Mouse (Mus musculus): ENCODE data around the gene Ltbp3. TPM values are rescaled to one million over a fixed set of nuclear protein-coding genes. Genes with fewer than 3 reads are reported as not detected.

Ltbp3 gene
- total and polyA plus RNA-seq, 3 experiments, result 0.51 TPM; not detected in 2

DNA sequence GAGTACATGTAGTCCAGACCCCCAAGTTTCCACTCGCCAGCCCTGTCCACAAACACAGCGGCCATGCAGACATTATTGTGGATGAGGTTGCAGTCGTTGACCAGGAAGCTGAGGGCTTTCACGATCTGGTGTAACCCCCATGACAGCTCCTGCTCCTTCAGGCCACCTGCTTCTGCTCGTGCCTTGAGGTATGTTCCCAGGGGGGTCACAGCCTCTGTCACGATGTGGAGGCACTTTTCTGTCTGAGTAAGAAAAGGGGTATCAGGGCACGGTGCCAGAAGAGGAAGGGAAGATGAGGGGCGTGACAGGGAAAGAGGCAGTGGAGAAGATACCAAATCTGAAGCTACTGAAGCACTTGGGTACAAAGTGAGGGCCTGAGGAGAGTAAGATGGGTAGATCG is 29.6 kb downstream of the Ltbp3 start:
- in situ Hi-C loops (cut with MboI; ENCODE audit: low pct_ligation_motif_present, low pct_unique_long_range_greater_than_20kb, low sequenced_read_pairs), result loop anchor here (5.0 kb wide), 1 partner anchor 63 kb away; no protein-coding TSS in a partner anchor
- H3K79me2 ChIP-seq (replicated peaks; ENCODE audit: control insufficient read depth, extremely low read depth, insufficient read depth, poor library complexity, severe bottlenecking), result peaks cover 13% of the 10 kb centered on the region

DNA sequence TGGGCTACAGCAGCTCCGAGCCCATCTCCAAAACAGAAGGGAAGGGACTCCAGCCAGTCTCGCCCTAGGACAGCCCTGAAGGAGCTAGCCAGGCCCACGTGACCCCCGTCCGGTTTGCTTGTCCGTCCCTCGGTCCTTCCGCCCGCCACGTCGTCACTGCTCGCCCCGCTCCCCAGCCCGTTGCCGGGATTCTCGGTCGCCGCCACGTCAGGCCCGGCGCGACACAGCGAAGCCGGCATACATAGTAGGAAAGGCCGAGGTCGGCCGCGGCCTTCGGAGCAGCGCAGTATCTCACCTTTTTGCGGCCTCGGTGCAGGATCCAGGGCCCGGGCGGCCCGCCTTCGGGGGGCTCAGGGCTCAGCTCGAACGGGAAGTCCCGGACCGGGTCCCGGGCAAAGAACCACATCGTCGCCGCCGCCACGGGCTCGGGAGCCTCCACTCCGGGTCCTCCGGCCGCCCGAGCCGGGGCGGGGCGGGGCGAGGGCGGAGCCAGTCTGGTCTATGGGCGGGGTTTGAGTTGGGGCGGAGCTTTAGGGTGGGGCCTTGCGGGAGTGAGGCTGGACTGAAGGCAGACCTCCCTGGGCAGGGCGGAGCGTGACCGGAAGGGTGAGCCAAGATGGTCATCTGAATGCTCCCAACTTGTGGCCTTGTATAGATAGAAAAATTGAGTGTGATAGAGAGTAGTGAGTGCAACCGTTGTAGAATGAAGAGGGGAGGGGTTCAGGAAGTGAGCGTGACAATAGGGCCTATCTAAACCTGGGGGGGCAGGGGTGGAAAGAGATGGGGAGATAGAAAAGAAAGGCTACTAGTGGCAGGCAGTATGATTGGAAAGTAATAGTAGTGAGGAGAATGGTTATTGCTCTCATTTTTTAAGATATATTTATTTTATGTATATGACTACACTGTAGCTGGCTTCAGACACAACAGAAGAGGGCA is 30.5 kb downstream of the Ltbp3 start, which contains the start of gene Scyl1:
Scyl1 (minus strand) TSS at position 495 of the 936 bp plus-strand sequence.
- Histone ChIP-seq H3K36me3 (replicated peaks in 1 of 2; ENCODE audit: control insufficient read depth in 1 of 2, insufficient read depth in 1 of 2, low read length in 1 of 2) (peaks cover 30 to 42% of the 10 kb centered on the region in 2 experiments), H3K4me1 (ENCODE audit: control insufficient read depth in 1 of 2, insufficient read depth in 2 of 2) (peaks cover 6 to 21% of the 10 kb centered on the region in 2 experiments), H3K4me2 (ENCODE audit: insufficient read depth, low read depth, poor library complexity, severe bottlenecking) (peak within 1 kb of the TSS; percentile 68), H3K27me3 (replicated peaks) (no peaks in the 10 kb centered on the region), H3K9me3 (replicated peaks; ENCODE audit: low read length) (peaks cover 4% of the 10 kb centered on the region), H3K4me3 (replicated peaks in 1 of 3; ENCODE audit: low read depth in 2 of 3, low read length in 2 of 3, poor library complexity in 1 of 3) (peak within 1 kb of the TSS; percentile 77 to 88 (median 85)), H3K79me2 (replicated peaks; ENCODE audit: control insufficient read depth, extremely low read depth, insufficient read depth, poor library complexity, severe bottlenecking) (peaks cover 13% of the 10 kb centered on the region), H3K27ac (ENCODE audit: insufficient read depth, low read depth) (peak within 1 kb of the TSS; percentile 12), H3K9ac (ENCODE audit: insufficient read depth, low read depth) (peak within 1 kb of the TSS; percentile 70)
- dilution Hi-C loops (cut with MboI; ENCODE audit: extremely low pct_ligation_motif_present, extremely low pct_unique_long_range_greater_than_20kb, low sequenced_read_pairs), result no loop called here
- in situ Hi-C loops (cut with MboI; ENCODE audit: low pct_ligation_motif_present, low pct_unique_long_range_greater_than_20kb, low sequenced_read_pairs), result loop anchor here (5.0 kb wide), 1 partner anchor 64 kb away; no protein-coding TSS in a partner anchor
- DNase-seq (ENCODE audit: extremely low read depth), result peak; percentile 68
- no peak; the same call in 1 of the 2 replicates for TF ChIP-seq MXI1 (IDR thresholded peaks at IDR 0.05; ENCODE audit: low read depth, low read length)
- TF ChIP-seq E2F4 (IDR thresholded peaks at IDR 0.05; ENCODE audit: insufficient replicate concordance, low read depth, low read length), result no peak
- no peak; the same call in 1 of the 2 replicates for TF ChIP-seq CHD2 (IDR thresholded peaks at IDR 0.05; ENCODE audit: low read length)
- no peak for TF ChIP-seq CHD1 (IDR thresholded peaks at IDR 0.05; ENCODE audit: low read depth, low read length)
- peak; percentile 81 for TF ChIP-seq POLR2A (IDR thresholded peaks at IDR 0.05; ENCODE audit: low read depth, low read length)
- no peak for TF ChIP-seq MEF2A (IDR thresholded peaks at IDR 0.05; ENCODE audit: borderline replicate concordance, low read depth, low read length)
- peak; percentile 78 for TF ChIP-seq NELFE (IDR thresholded peaks at IDR 0.05; ENCODE audit: low read depth, low read length)
- peak; percentile 38; the same call in 1 of the 2 replicates for TF ChIP-seq IRF4 (IDR thresholded peaks at IDR 0.05; ENCODE audit: low read depth, low read length)
- TF ChIP-seq TCF12 (IDR thresholded peaks at IDR 0.05; ENCODE audit: low read depth, low read length), result peak; percentile 39; the same call in 1 of the 2 replicates
- TF ChIP-seq MYC (IDR thresholded peaks at IDR 0.05; ENCODE audit: low read depth, low read length), result no peak
- no peak for TF ChIP-seq CTCF (conservative IDR thresholded peaks at IDR 0.05 in 1 of 2, IDR thresholded peaks at IDR 0.05 in 1 of 2; ENCODE audit: low read depth in 2 of 2, low read length in 2 of 2)
- no peak for TF ChIP-seq JUN (IDR thresholded peaks at IDR 0.05; ENCODE audit: insufficient read depth, low read depth, low read length)
- TF ChIP-seq MAX (IDR thresholded peaks at IDR 0.05; ENCODE audit: low read length), result peak; percentile 59; the same call in 1 of the 2 replicates
- no peak for TF ChIP-seq GABPA (IDR thresholded peaks at IDR 0.05; ENCODE audit: insufficient replicate concordance, low read depth, low read length)
- TF ChIP-seq KAT2A (IDR thresholded peaks at IDR 0.05; ENCODE audit: insufficient replicate concordance, low read length), result 0 out of 2 replicates have a peak, but pooled peaks have one; percentile 37
- TF ChIP-seq SMC3 (IDR thresholded peaks at IDR 0.05; ENCODE audit: low read depth, low read length), result no peak
- peak; percentile 20; the same call in 1 of the 2 replicates for TF ChIP-seq MAZ (IDR thresholded peaks at IDR 0.05; ENCODE audit: low read depth, low read length)
- TF ChIP-seq ZNF384 (IDR thresholded peaks at IDR 0.05; ENCODE audit: low read depth, low read length), result 0 out of 2 replicates have a peak, but pooled peaks have one; percentile 17
- TF ChIP-seq ELF1 (IDR thresholded peaks at IDR 0.05; ENCODE audit: low read depth, low read length), result peak; percentile 70
- TF ChIP-seq RCOR1 (conservative IDR thresholded peaks at IDR 0.05; ENCODE audit: low read depth, low read length), result peak; percentile 61; the same call in 1 of the 2 replicates
- TF ChIP-seq HCFC1 (IDR thresholded peaks at IDR 0.05; ENCODE audit: low read depth, low read length), result peak; percentile 72
- TF ChIP-seq JUND (conservative IDR thresholded peaks at IDR 0.05; ENCODE audit: low read depth, low read length), result no peak
- no peak for TF ChIP-seq RAD21 (IDR thresholded peaks at IDR 0.05; ENCODE audit: low read depth, low read length)
- TF ChIP-seq BHLHE40 (IDR thresholded peaks at IDR 0.05; ENCODE audit: low read depth, low read length), result peak; percentile 45; the same call in 1 of the 2 replicates
- no peak for TF ChIP-seq MAFK (IDR thresholded peaks at IDR 0.05; ENCODE audit: insufficient replicate concordance, low read length)
- TF ChIP-seq TBP (conservative IDR thresholded peaks at IDR 0.05; ENCODE audit: low read depth, low read length), result no peak
- peak; percentile 86 for TF ChIP-seq USF1 (IDR thresholded peaks at IDR 0.05; ENCODE audit: low read depth, low read length)

More for the DNA sequence above, 29.6 kb downstream of the Ltbp3 start:
- TF ChIP-seq MEF2A (IDR thresholded peaks at IDR 0.05; ENCODE audit: borderline replicate concordance, low read depth, low read length), result no peak
- TF ChIP-seq NRF1 (IDR thresholded peaks at IDR 0.05; ENCODE audit: low read depth, low read length), result no peak
- TF ChIP-seq SMC3 (IDR thresholded peaks at IDR 0.05; ENCODE audit: low read depth, low read length), result no peak
- TF ChIP-seq ZMIZ1 (IDR thresholded peaks at IDR 0.05; ENCODE audit: low read depth, low read length), result no peak
- no peak for TF ChIP-seq MAX (IDR thresholded peaks at IDR 0.05; ENCODE audit: low read length)
- no peak for TF ChIP-seq BHLHE40 (IDR thresholded peaks at IDR 0.05; ENCODE audit: low read depth, low read length)
- TF ChIP-seq UBTF (IDR thresholded peaks at IDR 0.05; ENCODE audit: low read depth, low read length), result no peak
- Histone ChIP-seq H3K27me3 (replicated peaks) (no peaks in the 10 kb centered on the region), H3K4me1 (ENCODE audit: control insufficient read depth in 1 of 2, insufficient read depth in 2 of 2) (peaks cover 6 to 21% of the 10 kb centered on the region in 2 experiments), H3K4me2 (ENCODE audit: insufficient read depth, low read depth, poor library complexity, severe bottlenecking) (peak overlapping the region; percentile 68), H3K27ac (ENCODE audit: insufficient read depth, low read depth) (0 out of 2 replicates have a peak overlapping the region, but pooled peaks have one; percentile 12), H3K9ac (ENCODE audit: insufficient read depth, low read depth) (peak overlapping the region; percentile 70), H3K4me3 (replicated peaks in 1 of 3; ENCODE audit: low read depth in 2 of 3, low read length in 2 of 3, poor library complexity in 1 of 3) (peak overlapping the region; percentile 77 to 88 (median 85)), H3K36me3 (replicated peaks in 1 of 2; ENCODE audit: control insufficient read depth in 1 of 2, insufficient read depth in 1 of 2, low read length in 1 of 2) (peaks cover 39 to 51% of the 10 kb centered on the region in 2 experiments), H3K9me3 (replicated peaks; ENCODE audit: low read length) (peaks cover 4% of the 10 kb centered on the region)
- DNase-seq (ENCODE audit: extremely low read depth), result no peak
- dilution Hi-C loops (cut with MboI; ENCODE audit: extremely low pct_ligation_motif_present, extremely low pct_unique_long_range_greater_than_20kb, low sequenced_read_pairs), result no loop called here

Data from CH12.LX (cell line).